Mouse (Mus musculus): ENCODE data around the gene Ggcx.
"Not testable (repeated sequence)": the region's sequence is repeated elsewhere in the genome, so short reads cannot be mapped to it uniquely, and the experiment has no call there.

Ggcx gene

GRCm38 (mm10) chr6:72429061-72429842, 15.1 kb downstream of the Ggcx start:
- DNase-seq (ENCODE audit: low spot score): no peak

- peak; percentile 48 for DNase-seq (ENCODE audit: low spot score)
Measured at GRCm38 (mm10) chr6:72430989-72431921, 17.1 kb downstream of the Ggcx start.

GRCm38 (mm10) chr6:72432153-72432552, 18.0 kb downstream of the Ggcx start:
- DNase-seq (ENCODE audit: low spot score): no peak

GRCm38 (mm10) chr6:72438226-72438625, 24.1 kb downstream of the Ggcx start:
- peak; percentile 25 for DNase-seq (ENCODE audit: low spot score)

- peak; percentile 77 for DNase-seq (ENCODE audit: low spot score)
Measured at GRCm38 (mm10) chr6:72438862-72439354, 24.8 kb downstream of the Ggcx start.

- DNase-seq (ENCODE audit: low spot score): peak; percentile 94
Measured at GRCm38 (mm10) chr6:72439355-72440185, 25.5 kb downstream of the Ggcx start, which contains the start of gene Mat2a. Gene Mat2a, minus strand, starts transcription at chr6:72439558.

- DNase-seq (ENCODE audit: low spot score): peak; percentile 45
Measured at GRCm38 (mm10) chr6:72440186-72440990, 26.3 kb downstream of the Ggcx start.

- peak; percentile 51 for DNase-seq (ENCODE audit: low spot score)
Measured at GRCm38 (mm10) chr6:72442921-72443604, 29.0 kb downstream of the Ggcx start.

GRCm38 (mm10) chr6:72445011-72445410, 30.9 kb downstream of the Ggcx start:
- no peak for DNase-seq (ENCODE audit: low spot score)

- no peak for DNase-seq (ENCODE audit: low spot score)
Measured at GRCm38 (mm10) chr6:72447487-72447886, 33.4 kb downstream of the Ggcx start.

GRCm38 (mm10) chr6:72451778-72452177, 37.7 kb downstream of the Ggcx start:
- DNase-seq (ENCODE audit: low spot score): not testable (repeated sequence)

- no peak for DNase-seq (ENCODE audit: low spot score)
Measured at GRCm38 (mm10) chr6:72452329-72452728, 38.2 kb downstream of the Ggcx start.

- no peak for DNase-seq (ENCODE audit: low spot score)
Measured at GRCm38 (mm10) chr6:72453578-72453977, 39.5 kb downstream of the Ggcx start.

- peak; percentile 60 for DNase-seq (ENCODE audit: low spot score)
Measured at GRCm38 (mm10) chr6:72454072-72454746, 40.1 kb downstream of the Ggcx start.

GRCm38 (mm10) chr6:72454833-72455373, 40.8 kb downstream of the Ggcx start:
- DNase-seq (ENCODE audit: low spot score): peak; percentile 70

- no peak for DNase-seq (ENCODE audit: low spot score)
Measured at GRCm38 (mm10) chr6:72456567-72456966, 42.5 kb downstream of the Ggcx start.

- DNase-seq (ENCODE audit: low spot score): no peak
Measured at GRCm38 (mm10) chr6:72458418-72458817, 44.3 kb downstream of the Ggcx start.

- DNase-seq (ENCODE audit: low spot score): peak; percentile 35
Measured at GRCm38 (mm10) chr6:72458921-72459320, 44.8 kb downstream of the Ggcx start.
